In the genomic region with DNA sequence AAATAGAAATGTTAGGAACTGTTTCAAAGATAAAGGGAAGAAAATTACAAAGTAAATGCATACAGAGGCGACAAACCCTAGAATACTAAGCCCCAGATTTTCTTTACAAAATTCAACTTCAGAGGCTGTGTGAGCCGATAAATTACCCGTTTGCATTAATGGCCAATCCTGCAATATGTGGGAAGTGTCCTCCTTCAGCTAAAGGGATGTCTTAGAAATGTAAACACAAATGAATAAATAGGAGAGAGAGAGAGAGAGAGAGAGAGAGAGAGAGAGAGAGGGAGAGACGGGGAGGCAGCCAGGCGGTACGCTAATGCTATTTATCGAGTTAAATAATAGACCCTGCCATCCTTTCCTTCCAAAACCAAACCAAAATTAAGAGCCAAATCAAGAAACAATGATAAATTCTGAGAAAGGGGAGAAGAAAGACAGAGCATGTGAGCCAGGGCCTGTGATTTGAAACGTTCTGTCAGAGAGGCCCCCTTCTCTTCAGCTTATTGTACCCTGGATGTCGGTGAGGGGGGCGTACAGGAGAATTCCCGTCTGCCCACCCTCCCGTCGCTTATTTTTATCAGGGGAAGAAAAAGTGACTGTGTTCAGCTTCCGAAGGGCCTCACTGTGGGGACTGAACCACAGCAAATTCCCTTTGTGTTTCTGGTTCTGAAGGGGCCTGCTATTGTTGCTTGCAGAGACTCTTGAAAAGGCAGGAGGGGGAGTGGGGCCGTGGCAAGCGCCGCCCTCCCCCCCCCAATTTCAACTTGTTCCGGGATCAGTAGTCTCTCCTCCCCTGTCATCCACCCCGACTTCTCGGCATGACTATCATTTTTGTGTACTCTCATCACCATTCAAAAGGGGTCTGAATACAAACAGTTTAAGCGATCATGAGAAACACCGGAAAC, we compare ENCODE assay signal across 10 mouse cellular contexts.
DNase-seq lines count a peak whose midpoint lies in the region; ATAC-seq and TF ChIP-seq lines count a peak whose summit lies in the region.
"Had no signal": no experiment of that assay in that cellular context is flagged by ENCODE, and none has a peak within 500 bp of the region (broad histone marks: within the 10 kb centered on the region; RNA-seq: fewer than 3 reads in every experiment).

No protein-coding gene starts in this region.

- peak; percentile 65 for DNase-seq in heart, adult 11 months
- DNase-seq in heart, adult 2 months, result no peak
- DNase-seq in midbrain, postnatal 0 days (ENCODE audit: low spot score), result no peak
- DNase-seq in cerebellum, postnatal 36 days, result no peak
- DNase-seq in cerebellum, adult 2 months, result no peak
- DNase-seq in liver, postnatal 0 days, result no peak
- DNase-seq: cerebellum, adult 11 months had no signal

- peak overlapping the region; percentile 12; the same call in 1 of the 2 replicates for H3K4me2 ChIP-seq in embryonic facial prominence, embryonic 13.5 days
- peak overlapping the region; percentile 24 for H3K4me2 ChIP-seq in hindbrain, embryonic 15.5 days
- peak overlapping the region; percentile 22 for H3K4me2 ChIP-seq in midbrain, postnatal 0 days (ENCODE audit: low read depth, low read length, poor library complexity, severe bottlenecking)
- H3K4me2 ChIP-seq in liver, postnatal 0 days (ENCODE audit: low read depth, low read length), result no peak overlapping the region
- H3K4me2 ChIP-seq: liver, embryonic 11.5 days had no signal

- H3K36me3 ChIP-seq in heart, adult 2 months (ENCODE audit: control insufficient read depth, insufficient read depth, low read length), result no peaks in the 10 kb centered on the region
- H3K36me3 ChIP-seq in embryonic facial prominence, embryonic 13.5 days, result no peaks in the 10 kb centered on the region
- H3K36me3 ChIP-seq in hindbrain, embryonic 15.5 days, result no peaks in the 10 kb centered on the region
- no peaks in the 10 kb centered on the region for H3K36me3 ChIP-seq in midbrain, postnatal 0 days (ENCODE audit: insufficient read depth, low read length)
- H3K36me3 ChIP-seq in liver, postnatal 0 days (replicated peaks; ENCODE audit: insufficient read depth, low read length), result no peaks in the 10 kb centered on the region

- intact Hi-C loops in heart, adult 2 months (cut with DNase I), result no loop called here

- TF ChIP-seq POLR2A in heart, adult 2 months (IDR thresholded peaks at IDR 0.05; ENCODE audit: insufficient read depth, low read depth, low read length), result no peak
- TF ChIP-seq POLR2A in cerebellum, adult 2 months (IDR thresholded peaks at IDR 0.05; ENCODE audit: borderline replicate concordance, insufficient read depth, low read length), result no peak

- peaks cover 3% of the 10 kb centered on the region for H3K27me3 ChIP-seq in heart, adult 2 months (ENCODE audit: control insufficient read depth, insufficient read depth, low read length)
- no peaks in the 10 kb centered on the region for H3K27me3 ChIP-seq in embryonic facial prominence, embryonic 13.5 days
- 0 out of 2 replicates have a peak, but pooled peaks cover 6% of the 10 kb centered on the region for H3K27me3 ChIP-seq in hindbrain, embryonic 15.5 days
- peaks cover 2% of the 10 kb centered on the region; the same call in 1 of the 2 replicates for H3K27me3 ChIP-seq in midbrain, postnatal 0 days (ENCODE audit: insufficient read depth, low read length)
- peaks cover 2% of the 10 kb centered on the region; the same call in 1 of the 2 replicates for H3K27me3 ChIP-seq in cerebellum, adult 2 months (ENCODE audit: control insufficient read depth, insufficient read depth, low read length)
- 0 out of 2 replicates have a peak, but pooled peaks cover 6% of the 10 kb centered on the region for H3K27me3 ChIP-seq in liver, postnatal 0 days (ENCODE audit: insufficient read depth, low read length)

- no peaks in the 10 kb centered on the region for H3K79me2 ChIP-seq in heart, adult 2 months (replicated peaks; ENCODE audit: control insufficient read depth, insufficient read depth, low read length)

- no peak for TF ChIP-seq CTCF in heart, adult 2 months (IDR thresholded peaks at IDR 0.05)
- no peak for TF ChIP-seq CTCF in midbrain, postnatal 0 days (IDR thresholded peaks at IDR 0.05)
- TF ChIP-seq CTCF in cerebellum, adult 2 months (IDR thresholded peaks at IDR 0.05; ENCODE audit: borderline replicate concordance, insufficient read depth, low read depth, low read length), result no peak
- no peak for TF ChIP-seq CTCF in liver, postnatal 0 days (IDR thresholded peaks at IDR 0.05; ENCODE audit: low read depth)

- no peaks in the 10 kb centered on the region for H3K9me3 ChIP-seq in embryonic facial prominence, embryonic 13.5 days
- no peaks in the 10 kb centered on the region for H3K9me3 ChIP-seq in hindbrain, embryonic 15.5 days
- no peaks in the 10 kb centered on the region for H3K9me3 ChIP-seq in midbrain, postnatal 0 days (ENCODE audit: low read length)
- H3K9me3 ChIP-seq in liver, postnatal 0 days (ENCODE audit: low read length), result no peaks in the 10 kb centered on the region

- no peak overlapping the region for H3K4me3 ChIP-seq in heart, adult 2 months
- H3K4me3 ChIP-seq in embryonic facial prominence, embryonic 13.5 days, result no peak overlapping the region
- no peak overlapping the region for H3K4me3 ChIP-seq in hindbrain, embryonic 15.5 days
- no peak overlapping the region for H3K4me3 ChIP-seq in midbrain, postnatal 0 days (ENCODE audit: low read depth, low read length)
- no peak overlapping the region for H3K4me3 ChIP-seq in cerebellum, adult 2 months (replicated peaks; ENCODE audit: insufficient read depth, low read depth, low read length)
- no peak overlapping the region for H3K4me3 ChIP-seq in liver, postnatal 0 days (ENCODE audit: low read depth, low read length)

- H3K4me1 ChIP-seq in heart, adult 2 months (ENCODE audit: control insufficient read depth, insufficient read depth, low read length), result no peaks in the 10 kb centered on the region
- peaks cover 38% of the 10 kb centered on the region for H3K4me1 ChIP-seq in embryonic facial prominence, embryonic 13.5 days
- H3K4me1 ChIP-seq in hindbrain, embryonic 15.5 days (replicated peaks), result peaks cover 36% of the 10 kb centered on the region
- H3K4me1 ChIP-seq in midbrain, postnatal 0 days (ENCODE audit: insufficient read depth, low read length), result 0 out of 2 replicates have a peak, but pooled peaks cover 2% of the 10 kb centered on the region
- no peaks in the 10 kb centered on the region for H3K4me1 ChIP-seq in cerebellum, adult 2 months (ENCODE audit: control insufficient read depth, insufficient read depth, low read length)
- no peaks in the 10 kb centered on the region for H3K4me1 ChIP-seq in liver, postnatal 0 days (ENCODE audit: insufficient read depth)

- no peak overlapping the region for H3K9ac ChIP-seq in heart, adult 2 months (ENCODE audit: low read depth, low read length)
- H3K9ac ChIP-seq in embryonic facial prominence, embryonic 13.5 days, result 0 out of 2 replicates have a peak overlapping the region, but pooled peaks have one; percentile 40
- no peak overlapping the region for H3K9ac ChIP-seq in hindbrain, embryonic 15.5 days
- 0 out of 2 replicates have a peak overlapping the region, but pooled peaks have one; percentile 19 for H3K9ac ChIP-seq in midbrain, postnatal 0 days (replicated peaks; ENCODE audit: low read length, poor library complexity, severe bottlenecking)
- H3K9ac ChIP-seq in liver, postnatal 0 days (replicated peaks), result no peak overlapping the region

- 57% methylated on average over 22 of the region's 22 CpGs for WGBS in heart, adult 2 months
- 44% methylated on average over 22 of the region's 22 CpGs for WGBS in embryonic facial prominence, embryonic 13.5 days
- 16% methylated on average over 21 of the region's 22 CpGs for WGBS in hindbrain, embryonic 15.5 days
- WGBS in midbrain, postnatal 0 days, result 19% methylated on average over 22 of the region's 22 CpGs
- 12% methylated on average over 22 of the region's 22 CpGs for WGBS in cerebellum, adult 2 months
- WGBS in liver, postnatal 0 days (ENCODE audit: insufficient replicate concordance), result 60% methylated on average over 22 of the region's 22 CpGs

- TF ChIP-seq EP300 in heart, adult 2 months (IDR thresholded peaks at IDR 0.05; ENCODE audit: insufficient read depth, low read depth, low read length), result no peak
- TF ChIP-seq EP300 in liver, postnatal 0 days (IDR thresholded peaks at IDR 0.05; ENCODE audit: low read depth), result no peak

- ATAC-seq in embryonic facial prominence, embryonic 13.5 days (ENCODE audit: insufficient number of reproducible peaks, insufficient read depth, low FRiP score, low TSS enrichment, low read depth), result no peak
- ATAC-seq in hindbrain, embryonic 15.5 days (ENCODE audit: low FRiP score, low read depth), result 0 out of 2 replicates have a peak, but pooled peaks have one; percentile 48
- ATAC-seq in midbrain, postnatal 0 days (ENCODE audit: low FRiP score), result no peak
- ATAC-seq in liver, postnatal 0 days, result no peak

- no peak overlapping the region for H3K27ac ChIP-seq in heart, adult 2 months
- peak overlapping the region; percentile 48; the same call in 1 of the 2 replicates for H3K27ac ChIP-seq in embryonic facial prominence, embryonic 13.5 days
- H3K27ac ChIP-seq in hindbrain, embryonic 15.5 days (replicated peaks), result peak overlapping the region; percentile 75
- peak overlapping the region; percentile 83 for H3K27ac ChIP-seq in midbrain, postnatal 0 days (ENCODE audit: low read depth, low read length)
- no peak overlapping the region for H3K27ac ChIP-seq in cerebellum, adult 2 months (ENCODE audit: insufficient read depth, low read length)
- no peak overlapping the region for H3K27ac ChIP-seq in liver, postnatal 0 days (ENCODE audit: low read depth)

Comparison
In these comparisons a context has a peak if more than half of its experiments do, and no peak if none do; other contexts are left out.
1. H3K27ac ChIP-seq: peak in embryonic facial prominence, embryonic 13.5 days (single experiment), hindbrain, embryonic 15.5 days (single experiment) and midbrain, postnatal 0 days (single experiment); none in heart, adult 2 months (single experiment), cerebellum, adult 2 months (single experiment) and liver, postnatal 0 days (single experiment).
2. H3K9ac ChIP-seq: peak in embryonic facial prominence, embryonic 13.5 days (single experiment) and midbrain, postnatal 0 days (single experiment); none in heart, adult 2 months (single experiment), hindbrain, embryonic 15.5 days (single experiment) and liver, postnatal 0 days (single experiment).